Mouse (Mus musculus): ENCODE data around the gene Gm20388.

The Gm20388 gene

GRCm38 (mm10) chr8:120428492-120428891, 517.9 kb downstream of the Gm20388 start:
- no peak for DNase-seq

DNA sequence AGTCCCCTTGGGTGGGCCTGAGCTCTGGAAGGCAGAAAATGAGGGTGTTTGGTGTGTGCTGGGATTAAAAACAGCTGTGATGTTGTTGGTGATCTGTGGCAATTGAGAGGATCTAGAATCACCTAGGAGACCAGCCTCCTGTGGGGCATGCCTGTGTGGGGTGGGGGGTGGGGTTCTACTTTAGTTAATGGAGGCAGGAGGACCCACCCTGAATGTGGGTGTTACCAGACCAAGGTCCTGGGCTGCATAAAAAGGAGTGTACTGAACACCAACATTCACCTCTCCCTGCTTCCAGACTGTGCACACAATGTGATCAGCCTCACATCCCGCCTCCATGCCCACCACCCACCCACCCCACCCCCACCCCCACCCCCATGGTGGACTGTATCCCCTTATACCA, 518.5 kb downstream of the Gm20388 start:
- DNase-seq = no peak

DNA sequence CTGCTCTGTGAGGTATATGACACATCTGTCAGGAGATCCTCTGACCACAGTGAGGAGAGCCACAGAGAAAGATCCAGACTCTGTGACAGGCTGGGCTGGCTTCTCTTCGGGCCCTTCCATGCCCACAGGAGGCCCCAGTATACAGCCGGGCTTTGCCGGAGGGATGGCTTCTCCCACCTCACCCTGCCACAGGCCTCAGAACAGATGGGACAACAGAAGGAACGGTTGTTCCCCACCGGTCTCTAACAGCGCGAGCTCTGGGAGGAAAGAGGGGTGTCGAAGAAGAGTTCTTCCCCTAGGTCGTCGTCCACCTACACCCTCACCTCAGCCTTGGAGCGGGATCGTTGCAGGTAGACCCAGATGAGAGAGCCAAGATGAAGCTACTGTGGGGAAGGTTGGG, 520.4 kb downstream of the Gm20388 start:
- DNase-seq = no peak

GRCm38 (mm10) chr8:120432438-120432837, 521.8 kb downstream of the Gm20388 start:
- no peak for DNase-seq

DNA sequence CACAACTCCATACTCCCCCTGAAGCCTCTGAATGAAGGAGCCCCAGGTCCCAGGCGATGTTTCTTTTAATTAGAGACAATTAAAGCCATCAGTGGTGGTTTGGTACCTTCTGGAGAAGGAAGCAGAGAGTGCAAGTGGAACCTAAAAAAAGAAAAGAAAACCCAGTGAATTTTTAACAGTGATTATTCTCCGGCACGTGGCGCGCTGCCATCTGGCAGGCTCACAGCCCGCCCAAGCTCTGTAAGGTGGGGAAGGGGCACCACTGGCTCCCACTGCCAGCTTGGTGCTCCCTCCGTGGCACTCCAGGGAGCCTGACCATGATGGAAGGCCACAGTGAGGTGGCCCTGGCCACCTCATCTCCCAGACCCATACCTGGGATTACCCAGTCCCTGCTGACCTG, 522.5 kb downstream of the Gm20388 start:
- DNase-seq = no peak

GRCm38 (mm10) chr8:120433734-120434133, 523.1 kb downstream of the Gm20388 start:
- no peak for DNase-seq

DNA sequence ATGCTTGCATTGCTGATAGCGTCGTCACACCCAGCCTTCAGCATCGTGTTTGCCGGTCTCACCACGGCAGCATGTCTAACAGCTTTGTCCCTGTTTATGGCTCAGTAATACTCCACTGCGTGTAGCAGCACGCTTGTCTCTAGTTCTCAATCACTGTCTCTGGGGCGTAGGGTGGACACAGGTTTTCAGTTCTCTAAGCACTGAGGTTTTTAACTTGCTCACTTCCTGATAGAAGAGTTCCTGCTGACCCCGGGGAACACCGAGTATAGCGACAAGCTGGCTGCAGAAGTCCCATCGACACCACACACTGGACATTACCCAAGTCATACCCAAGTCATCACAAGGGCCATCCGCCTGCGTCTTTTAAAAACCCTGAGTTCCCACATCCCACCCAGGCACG, 525.1 kb downstream of the Gm20388 start:
- no peak for DNase-seq

DNA sequence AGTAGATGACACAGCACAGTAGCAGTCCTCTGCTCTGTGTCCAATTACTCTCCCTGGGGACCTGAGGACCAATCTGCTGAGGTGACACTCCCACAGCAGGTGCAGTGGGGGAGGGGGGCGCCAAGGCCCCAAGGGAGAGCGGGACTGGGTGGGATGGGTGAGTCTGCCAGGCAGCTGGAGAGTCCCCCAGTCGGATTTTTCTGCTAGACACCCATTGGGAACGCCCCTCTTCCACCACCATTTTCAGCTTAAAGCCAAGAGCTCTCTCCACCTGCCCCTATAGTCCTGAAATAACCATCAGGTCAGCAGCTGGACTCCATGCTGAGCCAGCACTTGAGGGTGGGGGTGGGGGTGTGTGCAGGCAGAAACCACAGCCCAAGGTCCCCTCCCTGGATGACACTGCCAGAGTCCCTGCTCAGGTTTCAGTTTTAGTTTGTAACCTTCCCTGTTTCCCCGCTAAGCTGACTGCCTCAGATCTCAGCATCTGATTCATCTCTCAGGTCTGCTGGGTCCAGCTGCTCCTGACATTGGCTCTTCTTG, 525.9 kb downstream of the Gm20388 start:
- no peak for DNase-seq

GRCm38 (mm10) chr8:120437207-120437606, 526.6 kb downstream of the Gm20388 start:
- DNase-seq = no peak

DNA sequence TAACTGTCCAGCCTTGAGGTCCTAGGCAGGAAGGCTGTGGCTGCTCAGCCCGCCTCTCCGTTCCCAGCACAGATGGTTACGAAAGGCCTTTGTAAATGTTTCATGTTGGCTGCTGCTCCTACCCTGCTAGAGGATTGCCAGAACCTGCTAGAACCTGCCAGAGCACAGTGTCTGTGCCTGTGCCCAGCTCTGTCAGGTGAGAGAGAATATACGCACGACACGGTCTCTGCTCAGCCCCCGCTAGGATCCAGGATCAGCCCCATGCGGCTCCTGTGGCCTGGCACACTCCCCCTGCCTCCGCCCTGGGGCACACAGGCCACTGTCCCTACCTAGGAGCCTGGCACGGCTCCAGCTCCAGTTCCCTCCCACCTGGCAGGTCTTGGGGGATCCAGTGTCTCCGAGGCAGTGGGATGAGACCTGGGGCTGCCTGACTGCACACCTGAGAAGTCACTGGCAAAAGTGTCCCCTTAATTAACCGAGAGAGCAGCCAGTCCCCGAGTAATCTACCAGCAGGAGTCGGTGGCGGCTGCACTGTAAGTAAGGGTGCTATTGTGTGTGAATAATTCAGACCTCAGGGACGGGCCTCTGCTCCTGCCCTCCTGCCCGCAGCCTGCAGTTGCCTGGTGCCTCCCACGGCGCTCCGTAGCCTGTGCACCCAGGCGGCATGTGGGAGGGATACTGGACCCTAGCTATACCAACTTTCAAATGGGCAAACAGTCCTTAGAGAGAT, 527.2 kb downstream of the Gm20388 start:
- no peak for DNase-seq

- no peak for DNase-seq
These were observed 528.7 kb downstream of the Gm20388 start for GRCm38 (mm10) chr8:120439309-120439708.

DNA sequence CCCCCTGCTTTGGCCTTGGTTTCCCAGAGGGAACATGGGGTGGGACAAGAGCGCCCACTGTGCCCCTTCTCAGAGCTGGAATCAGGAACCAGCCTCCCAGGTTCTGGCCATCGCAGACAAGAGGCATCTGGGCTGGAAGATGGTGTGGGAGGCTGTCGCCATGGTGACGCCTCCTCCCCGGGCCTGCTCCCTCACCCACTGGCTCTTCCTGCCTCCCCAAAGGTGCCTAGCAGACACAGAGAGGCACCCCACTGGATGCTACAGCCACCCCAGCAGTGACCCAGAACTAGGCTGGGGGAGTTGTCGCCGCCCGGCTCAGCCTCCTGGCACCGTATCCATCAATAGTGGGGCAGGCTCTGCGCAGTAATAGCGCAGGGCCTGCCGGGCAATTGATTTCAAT, 530.1 kb downstream of the Gm20388 start:
- DNase-seq = no peak

DNA sequence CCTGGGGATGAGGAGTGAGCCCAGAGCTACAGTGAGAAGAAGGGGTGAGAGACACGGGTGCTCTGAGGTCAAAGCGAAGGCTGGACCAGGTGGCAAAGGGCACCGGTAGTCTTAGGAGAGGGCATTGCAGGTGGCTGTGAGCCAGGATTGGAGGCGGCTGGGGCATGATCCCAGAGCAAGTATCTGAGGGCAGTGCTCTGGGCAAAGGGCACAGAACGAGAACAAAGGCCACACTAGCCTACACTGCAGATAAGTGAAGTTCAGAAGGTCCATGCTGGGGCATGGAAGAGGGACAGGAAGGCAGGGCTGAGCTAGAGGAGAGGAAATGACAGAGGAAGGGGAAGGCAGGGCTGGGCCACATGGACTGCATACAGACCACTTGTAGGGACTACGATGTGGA, 531.0 kb downstream of the Gm20388 start:
- DNase-seq = no peak

DNA sequence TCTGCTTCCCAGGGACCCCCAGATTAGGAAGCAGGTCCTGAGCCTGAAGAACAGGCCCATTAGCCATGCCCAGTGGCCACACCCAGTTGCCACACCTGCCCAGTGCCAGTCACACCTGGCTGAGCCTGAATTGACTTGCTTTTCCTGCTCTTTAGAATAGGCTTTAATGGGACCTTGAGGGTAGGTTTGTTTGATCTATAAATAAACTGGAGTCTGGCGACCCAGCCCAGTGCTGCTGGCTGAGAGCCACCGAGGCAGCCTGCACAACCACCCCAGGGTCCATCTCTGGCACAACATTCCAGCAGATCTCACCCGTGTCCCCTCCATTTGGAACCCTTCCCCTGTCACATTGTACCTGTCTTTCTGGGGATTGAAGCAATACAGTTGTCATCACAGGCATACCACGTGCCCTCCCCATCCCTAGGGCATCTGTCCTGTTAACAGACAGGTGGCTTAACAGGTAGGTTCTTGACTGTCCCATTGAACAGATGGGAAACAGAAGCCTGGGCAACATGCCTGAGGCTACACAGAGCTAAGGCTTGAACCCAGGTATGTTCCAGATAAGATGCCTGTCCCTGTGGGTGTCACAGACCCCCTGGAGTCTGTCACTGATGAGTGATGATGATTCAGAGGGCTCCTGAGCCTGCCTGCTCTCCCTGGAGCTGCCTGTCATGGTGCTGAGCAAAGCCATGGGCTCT, 531.8 kb downstream of the Gm20388 start:
- DNase-seq = no peak

- DNase-seq = peak; percentile 39
These were observed 534.6 kb downstream of the Gm20388 start for GRCm38 (mm10) chr8:120445249-120445648.

DNA sequence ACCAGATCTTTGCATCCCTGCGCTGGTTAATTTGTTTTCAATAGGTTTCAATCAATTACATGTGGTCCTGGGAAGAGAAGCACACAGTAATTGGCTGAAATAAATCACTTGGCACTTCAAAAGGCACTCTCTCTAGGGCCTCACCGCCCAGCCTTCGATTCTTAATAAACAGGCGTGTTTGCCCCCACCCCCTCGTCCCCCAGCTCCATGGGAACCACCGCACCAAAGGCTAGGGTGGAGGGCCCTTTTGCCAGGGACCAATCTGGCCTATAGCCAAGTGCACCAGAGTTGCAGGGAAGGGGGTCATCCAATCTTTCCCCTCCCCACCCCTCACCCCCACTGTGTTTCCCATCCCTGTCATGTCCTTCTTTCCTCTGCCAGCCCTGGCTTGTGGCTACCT, 537.5 kb downstream of the Gm20388 start:
- no peak for DNase-seq

DNA sequence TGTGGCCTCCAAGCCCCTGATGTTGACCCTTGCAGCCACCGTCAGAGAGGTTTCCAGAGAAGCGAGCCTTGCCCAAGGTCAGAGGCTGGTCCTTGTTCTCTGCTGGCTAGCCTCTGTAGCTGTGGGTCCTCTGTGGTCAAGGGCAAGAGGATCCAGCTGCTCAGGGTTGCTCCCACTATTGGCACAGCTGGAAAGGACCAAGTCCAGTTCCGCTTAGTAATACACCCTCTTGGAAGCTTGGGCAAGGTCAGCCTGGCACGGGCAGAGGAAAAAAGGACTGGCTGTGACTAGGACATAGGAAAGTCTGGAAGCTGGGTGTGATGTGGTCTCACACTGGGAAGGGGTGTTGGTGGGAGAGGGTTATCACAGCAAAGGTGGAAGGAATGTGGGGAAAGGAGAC, 538.5 kb downstream of the Gm20388 start:
- DNase-seq = no peak

DNA sequence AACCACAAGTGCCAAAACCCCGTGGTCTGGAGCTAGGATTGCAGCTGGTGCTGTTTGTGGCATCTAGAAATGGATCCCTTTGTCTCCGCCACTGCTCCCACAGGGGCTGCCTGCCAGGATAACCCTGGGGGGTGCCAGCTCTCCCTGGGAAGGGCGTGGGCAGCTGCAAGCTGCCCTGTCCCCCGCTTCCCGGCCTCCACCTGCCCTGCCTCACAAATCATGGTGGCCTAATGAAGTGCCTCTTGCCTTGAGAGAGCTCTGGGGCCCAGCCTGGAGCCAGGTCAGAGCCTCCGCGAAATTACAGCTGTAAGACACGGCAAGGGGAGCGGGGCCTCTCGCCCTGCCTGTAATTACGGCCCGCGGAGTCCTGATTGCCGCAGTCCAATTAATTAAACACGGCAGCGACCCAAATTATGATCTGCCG, 539.0 kb downstream of the Gm20388 start:
- DNase-seq = no peak

DNA sequence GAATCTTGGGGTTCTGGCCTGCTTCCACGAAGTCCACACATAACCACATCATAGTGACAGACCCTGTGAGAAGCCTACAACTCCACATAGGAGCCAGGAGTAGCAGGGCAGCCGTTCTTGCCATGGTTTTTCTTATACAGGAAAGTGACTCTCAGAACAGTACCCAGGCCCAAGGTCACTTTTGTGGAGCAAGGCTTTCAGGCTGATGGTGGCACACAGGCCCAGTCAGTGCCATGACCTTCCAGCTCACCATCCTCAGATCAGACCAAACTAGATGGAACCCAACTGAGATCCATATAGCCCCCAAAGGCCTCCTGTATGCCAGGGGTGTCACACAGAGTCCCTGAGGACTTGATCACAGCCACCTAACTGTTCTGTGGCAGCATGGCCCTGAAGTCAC, 541.5 kb downstream of the Gm20388 start:
- no peak for DNase-seq

DNA sequence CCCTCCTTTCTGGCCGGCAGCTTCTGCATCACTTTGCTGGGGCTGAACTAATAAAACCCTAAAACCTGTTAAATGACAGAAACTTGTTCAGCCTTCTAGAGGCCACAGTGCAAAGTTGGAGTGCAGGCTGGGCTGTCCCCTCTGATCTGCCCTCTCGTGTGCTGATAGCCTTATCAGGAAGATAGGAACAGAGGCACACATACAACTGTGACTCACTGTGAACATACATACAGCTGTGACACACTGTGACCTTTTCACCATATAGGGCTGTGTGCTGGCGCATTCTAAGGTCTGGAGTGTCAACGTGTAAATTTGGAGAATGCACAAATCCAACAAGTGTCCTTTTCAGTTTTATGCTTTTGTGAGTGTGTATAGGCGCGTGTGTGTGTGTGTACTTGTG, 543.8 kb downstream of the Gm20388 start:
- no peak for DNase-seq

DNA sequence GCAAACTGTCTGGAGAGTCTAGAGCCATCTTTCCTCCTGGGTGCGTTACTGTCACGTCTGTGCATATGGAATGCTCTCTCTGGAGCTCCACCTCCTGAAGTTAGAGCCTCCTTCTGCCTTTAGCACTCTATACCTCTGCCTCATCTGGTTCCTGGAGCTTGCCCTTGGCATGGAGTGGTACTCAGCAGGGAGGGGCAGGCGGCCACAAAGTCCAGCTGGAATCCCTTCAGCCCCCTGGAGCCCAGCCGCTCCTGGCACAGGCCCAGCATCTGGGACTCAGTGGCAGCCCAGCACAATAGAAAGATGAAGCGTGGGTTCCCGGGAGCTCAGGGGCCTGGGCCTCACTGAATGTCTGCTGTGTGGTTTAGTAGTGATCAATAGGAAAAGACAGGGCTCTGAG, 549.7 kb downstream of the Gm20388 start:
- no peak for DNase-seq

DNA sequence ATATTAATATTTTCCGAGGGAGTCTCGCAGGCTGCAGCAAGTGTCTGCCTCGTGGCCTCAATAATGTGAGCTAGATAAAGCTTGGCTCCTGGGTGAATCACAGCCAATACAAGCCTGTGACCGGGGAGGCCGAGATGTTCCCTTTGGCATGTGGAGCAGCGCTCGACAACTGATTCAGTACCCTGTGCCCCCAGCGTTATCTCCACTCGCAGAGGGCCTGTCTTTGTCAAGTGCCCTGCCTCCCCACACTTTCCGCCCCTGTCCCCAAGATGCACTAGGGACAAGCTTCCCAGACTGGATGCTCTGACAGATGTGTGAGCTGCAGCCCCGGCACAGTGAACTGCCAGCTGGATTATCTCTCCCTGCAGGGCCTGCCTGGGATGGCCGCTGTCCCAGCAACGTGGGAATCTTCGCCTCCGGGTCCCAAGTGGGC, 551.5 kb downstream of the Gm20388 start:
- DNase-seq = peak; percentile 50

DNA sequence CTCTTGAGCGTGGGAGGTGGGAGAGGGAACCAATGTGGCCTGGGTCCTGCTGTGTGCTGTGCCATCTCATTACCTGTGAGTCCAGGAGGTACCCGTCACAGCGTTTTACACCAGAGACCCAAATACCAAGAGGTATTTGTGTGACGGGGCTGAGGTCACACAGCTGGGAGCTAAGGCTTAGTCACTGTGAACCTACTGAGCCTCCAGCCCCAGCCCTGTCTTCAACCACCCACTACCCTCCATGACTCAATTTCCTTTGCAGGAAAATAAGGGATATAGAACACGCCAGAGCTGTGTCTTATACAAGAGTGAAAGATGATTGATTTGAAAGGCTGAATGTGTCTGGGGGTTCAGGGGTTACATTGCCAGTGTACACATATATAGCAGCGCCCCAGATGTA, 552.0 kb downstream of the Gm20388 start:
- no peak for DNase-seq

DNA sequence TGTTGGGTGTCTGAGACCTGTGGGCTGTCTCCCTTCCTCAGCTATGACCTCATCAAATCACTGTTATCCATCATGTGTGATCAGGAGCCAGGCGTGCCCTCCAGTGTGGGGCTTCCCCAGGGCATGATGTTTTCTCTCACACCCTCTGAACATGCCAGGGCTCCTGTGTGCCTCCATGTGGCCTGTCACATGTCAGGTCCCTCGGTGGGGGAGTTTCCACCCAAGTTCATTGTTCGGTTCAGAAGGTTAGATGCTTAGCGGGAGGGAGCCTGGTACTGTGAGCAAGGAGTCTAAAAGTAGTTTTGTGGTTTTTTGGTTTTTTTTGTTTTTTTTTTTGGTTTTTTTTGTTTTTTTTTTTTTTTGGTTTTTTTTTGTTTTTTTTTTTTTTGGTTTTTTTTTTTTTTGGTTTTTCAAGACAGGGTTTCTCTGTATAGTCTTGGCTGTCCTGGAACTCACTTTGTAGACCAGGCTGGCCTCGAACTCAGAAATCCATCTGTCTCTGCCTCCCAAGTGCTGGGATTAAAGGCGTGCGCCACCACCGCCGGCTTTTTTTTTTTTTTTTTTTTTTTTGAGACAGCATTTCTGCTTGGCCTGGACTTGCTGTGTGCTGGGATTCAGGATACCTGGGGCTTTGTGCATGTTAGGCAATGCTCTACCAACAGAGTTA, 553.4 kb downstream of the Gm20388 start:
- DNase-seq = no peak
